Mouse (Mus musculus): Measurements from ENCODE around the gene Asb3.

Gene Asb3

DNA sequence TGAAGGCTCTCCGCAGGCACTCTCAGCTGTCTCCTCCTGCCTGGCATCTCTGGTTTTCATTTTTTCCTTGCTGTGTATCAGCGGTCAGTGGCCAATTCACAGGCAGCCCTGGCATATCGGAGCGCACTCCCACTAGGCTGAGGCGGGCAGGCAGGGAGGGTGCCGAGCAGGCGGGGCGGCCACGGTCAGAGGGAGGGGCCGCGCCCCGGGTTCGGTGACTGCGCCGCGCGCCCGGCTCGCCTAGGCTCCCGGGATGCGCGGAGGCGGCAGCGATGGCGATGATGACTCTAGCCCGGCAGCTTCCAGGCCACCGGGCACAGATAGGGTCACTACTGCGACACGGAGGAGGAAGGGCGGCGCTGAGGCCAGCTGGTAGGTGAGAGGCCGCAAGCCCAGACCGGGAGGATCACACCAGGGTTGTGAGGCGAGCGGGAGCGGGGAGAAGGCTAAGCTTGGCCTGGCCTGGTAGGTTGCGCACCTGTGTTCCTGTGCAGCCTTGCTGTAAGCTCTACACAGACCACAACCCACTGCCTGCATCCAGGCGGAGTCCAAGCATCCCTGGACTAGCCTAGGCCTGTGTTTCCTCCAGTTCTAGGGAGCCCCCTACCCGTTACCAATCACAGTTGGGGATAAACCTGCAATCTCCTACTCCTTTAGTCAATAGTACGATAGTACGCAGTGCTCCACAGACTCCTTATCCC is at the start of gene Asb3, which contains the start of gene Gpr75:
Gene Asb3 (plus strand): TSS at position 246 of the 701 bp plus-strand sequence.
Gene Gpr75 (plus strand): TSS at position 188 of the 701 bp plus-strand sequence.
- peak; percentile 30 to 45 for DNase-seq (ENCODE audit: low spot score in 2 of 2)

DNA sequence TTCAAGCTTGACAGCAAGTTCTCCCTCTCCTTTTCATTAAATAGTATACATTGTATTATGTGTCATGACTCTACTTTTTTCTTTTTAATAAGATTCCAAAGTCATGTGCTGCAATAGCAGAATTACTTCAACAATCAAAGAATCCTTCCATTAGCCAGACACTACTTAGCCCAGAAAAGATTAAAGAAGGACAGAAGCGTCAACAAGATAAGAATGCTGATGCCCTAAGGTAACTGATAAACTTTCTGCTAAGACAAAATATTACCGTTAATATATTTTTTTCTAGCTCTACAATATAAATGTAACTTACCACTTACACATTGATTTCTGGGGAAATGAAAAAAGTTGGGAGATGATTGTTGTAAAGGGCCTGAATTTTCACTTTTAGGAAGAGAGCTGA is 46.4 kb upstream of the Asb3 start:
- DNase-seq (ENCODE audit: low spot score in 2 of 2), result no peak

GRCm38 (mm10) chr11:30844355-30844754 is 40.9 kb upstream of the Asb3 start:
- no peak for DNase-seq (ENCODE audit: low spot score in 2 of 2)

GRCm38 (mm10) chr11:30872425-30872824 is 12.8 kb upstream of the Asb3 start:
- no peak for DNase-seq (ENCODE audit: low spot score in 2 of 2)

GRCm38 (mm10) chr11:30888153-30888552 is 2.9 kb downstream of the Asb3 start:
- DNase-seq (ENCODE audit: low spot score in 2 of 2), result no peak

DNA sequence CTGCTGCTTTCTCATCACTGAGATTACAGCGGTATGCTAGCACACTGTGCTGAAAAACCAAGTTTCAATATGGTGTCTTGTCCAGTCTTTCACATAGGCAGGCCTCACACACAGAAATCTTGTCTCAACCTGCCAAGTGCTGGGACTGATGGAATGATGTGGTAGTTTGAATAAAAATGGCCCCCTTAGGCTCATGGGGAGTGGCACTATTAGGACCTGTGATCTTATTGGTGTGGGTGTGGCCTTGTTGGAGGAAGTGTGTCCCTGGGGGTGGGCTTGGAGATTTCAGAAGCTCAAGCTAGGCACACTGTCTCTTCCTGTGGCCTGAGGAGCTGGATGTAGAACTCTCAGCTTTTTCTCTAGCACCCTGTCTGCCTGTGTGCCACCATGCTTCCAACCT is 11.0 kb downstream of the Asb3 start:
- no peak for DNase-seq (ENCODE audit: low spot score in 2 of 2)

GRCm38 (mm10) chr11:30899312-30899711 is 14.1 kb downstream of the Asb3 start:
- no peak for DNase-seq (ENCODE audit: low spot score in 2 of 2)

- DNase-seq (ENCODE audit: low spot score in 2 of 2), result no peak
Observed at GRCm38 (mm10) chr11:30912311-30912710, 27.1 kb downstream of the Asb3 start.

DNA sequence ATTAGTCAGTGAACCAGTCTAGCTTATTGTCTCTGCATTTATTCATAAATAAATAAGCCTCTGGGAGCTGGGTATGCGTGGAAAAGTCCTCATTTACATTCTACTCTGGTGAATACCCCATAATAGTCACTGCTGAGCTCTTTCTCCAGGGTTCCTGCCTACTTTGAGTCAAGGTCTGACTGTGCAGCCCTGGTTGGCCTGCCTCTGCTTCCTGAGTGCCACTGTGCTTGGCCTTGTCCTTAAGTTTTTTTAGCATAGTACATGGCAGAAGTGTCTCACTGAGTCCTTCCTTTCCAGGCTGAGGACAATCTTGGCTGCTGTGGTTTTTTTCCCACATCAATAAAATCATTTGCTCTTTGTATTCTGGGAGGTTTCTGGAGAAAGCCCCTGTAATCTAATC is 35.4 kb downstream of the Asb3 start:
- no peak for DNase-seq (ENCODE audit: low spot score in 2 of 2)

DNA sequence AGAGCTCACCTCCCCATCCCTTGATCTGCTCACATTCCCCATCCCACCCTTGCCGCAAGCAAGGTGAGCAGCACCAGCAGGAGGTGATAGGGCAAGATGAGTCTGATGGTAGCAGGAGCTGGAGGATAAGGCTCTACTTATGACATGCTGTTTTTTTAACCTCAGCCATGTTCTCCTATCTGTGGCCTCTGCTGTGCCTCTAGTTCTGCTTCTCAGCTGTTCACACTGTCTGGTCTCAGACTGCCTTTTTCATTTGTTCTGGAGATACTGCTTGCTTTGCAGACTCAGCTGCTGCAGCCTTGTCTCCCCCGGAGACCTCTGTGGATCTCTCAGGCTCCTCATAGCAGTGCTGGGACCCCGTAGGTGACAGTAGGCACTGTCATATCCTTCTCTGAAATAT is 38.1 kb downstream of the Asb3 start:
- DNase-seq (ENCODE audit: low spot score in 2 of 2), result no peak

DNA sequence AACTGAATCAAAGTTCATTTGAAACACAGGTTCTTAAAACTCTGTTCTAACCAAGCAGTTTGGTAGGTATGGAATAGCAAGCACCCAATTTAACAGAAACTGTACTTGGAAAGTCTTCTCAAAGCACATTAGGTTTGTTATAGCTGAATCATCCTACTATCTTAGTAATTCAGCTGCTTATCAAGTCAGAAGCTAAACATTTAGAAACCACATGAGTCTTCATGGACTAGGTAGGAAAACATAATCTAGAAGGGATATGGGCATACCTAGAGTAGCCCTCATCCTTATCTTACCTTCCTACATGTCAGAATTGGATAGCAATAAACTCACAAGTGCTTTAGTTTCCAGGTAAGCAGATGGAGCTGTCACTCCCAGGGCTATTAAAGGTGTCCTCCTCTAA is 42.9 kb downstream of the Asb3 start:
- DNase-seq (ENCODE audit: low spot score in 2 of 2), result no peak

GRCm38 (mm10) chr11:30928498-30928897 is 43.3 kb downstream of the Asb3 start:
- no peak for DNase-seq (ENCODE audit: low spot score in 2 of 2)

GRCm38 (mm10) chr11:30943522-30943921 is 58.3 kb downstream of the Asb3 start:
- no peak for DNase-seq (ENCODE audit: low spot score in 2 of 2)

DNA sequence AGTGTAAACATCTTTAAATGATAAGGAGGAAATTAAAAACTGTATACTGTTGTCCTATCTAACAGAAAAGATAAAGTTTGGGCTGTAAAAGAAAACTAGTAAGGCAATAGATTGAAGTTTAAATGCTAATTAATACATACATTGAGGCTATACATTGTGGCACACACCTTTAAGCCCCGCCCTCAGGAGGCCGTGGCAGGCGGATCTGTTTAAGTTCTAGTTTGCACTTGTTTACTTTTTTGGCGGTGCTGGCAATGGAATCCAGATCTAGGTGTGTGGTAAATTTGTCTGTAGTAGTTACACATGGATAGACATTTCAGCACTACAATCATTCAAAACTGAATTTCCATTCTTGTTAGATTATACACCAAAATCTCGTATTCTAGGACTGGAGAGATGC is 67.6 kb downstream of the Asb3 start:
- DNase-seq (ENCODE audit: low spot score in 2 of 2), result no peak

DNA sequence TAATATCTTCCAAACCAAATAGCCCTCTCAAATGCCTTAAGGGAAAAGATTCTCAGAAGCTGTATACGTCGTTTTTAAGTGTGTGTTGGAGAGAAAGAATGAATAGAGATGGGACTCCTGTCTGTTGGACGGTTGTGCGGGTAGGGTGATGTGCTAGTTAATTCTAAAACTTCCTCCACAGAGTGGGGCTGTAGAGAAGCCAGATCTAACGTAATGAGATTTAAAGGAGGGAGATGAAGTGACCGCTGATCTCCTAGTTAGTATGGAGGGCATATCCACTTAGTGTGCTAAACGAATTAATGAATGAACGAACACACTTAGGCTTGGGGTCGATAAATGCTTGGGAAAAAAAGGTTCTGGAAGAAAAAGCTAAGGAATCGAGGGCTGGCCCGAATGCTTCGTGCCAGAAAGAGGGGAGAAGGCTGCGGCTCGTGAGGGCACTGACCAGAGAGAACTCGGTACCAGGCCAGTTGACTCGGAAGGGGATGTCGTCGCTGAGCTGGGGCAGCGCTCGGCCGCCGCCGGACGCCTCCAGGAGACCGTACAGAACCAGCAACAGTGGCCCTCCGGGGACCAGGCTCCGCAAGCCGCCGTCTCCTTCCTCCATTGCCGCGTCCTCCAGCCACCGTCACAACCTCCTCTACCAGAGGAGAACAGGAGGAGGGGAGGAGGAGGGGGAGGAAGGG is 68.4 kb downstream of the Asb3 start:
- DNase-seq (ENCODE audit: low spot score in 2 of 2), result peak; percentile 27 to 34

DNA sequence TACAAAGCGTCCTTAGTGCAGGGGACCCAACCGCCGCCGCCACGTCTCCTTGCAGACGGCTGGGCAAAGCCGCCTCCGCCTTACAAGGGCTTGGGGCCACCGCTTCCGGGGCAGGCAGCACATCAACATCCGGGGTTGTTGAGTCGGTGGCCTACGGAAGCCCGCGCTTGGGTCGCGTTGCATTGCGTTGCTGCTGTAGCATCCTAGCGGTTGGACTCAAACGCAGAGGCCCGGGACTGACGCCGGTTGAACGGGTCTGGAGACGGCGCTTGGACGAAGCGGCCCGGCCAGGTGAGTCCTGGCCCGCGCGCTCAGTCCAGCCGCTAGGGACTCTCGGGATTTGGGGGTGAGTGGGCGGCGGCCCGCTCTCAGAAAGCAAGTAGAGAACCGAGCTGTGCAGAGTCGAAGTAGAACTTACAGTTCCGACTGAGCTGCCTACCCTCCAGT is 69.1 kb downstream of the Asb3 start, which contains the start of gene Erlec1:
Gene Erlec1 (minus strand): TSS at position 57 of the 447 bp plus-strand sequence.
- DNase-seq (ENCODE audit: low spot score in 2 of 2), result peak; percentile 77 to 88

GRCm38 (mm10) chr11:30985237-30985636 is 100.0 kb downstream of the Asb3 start:
- DNase-seq (ENCODE audit: low spot score in 2 of 2), result no peak

DNA sequence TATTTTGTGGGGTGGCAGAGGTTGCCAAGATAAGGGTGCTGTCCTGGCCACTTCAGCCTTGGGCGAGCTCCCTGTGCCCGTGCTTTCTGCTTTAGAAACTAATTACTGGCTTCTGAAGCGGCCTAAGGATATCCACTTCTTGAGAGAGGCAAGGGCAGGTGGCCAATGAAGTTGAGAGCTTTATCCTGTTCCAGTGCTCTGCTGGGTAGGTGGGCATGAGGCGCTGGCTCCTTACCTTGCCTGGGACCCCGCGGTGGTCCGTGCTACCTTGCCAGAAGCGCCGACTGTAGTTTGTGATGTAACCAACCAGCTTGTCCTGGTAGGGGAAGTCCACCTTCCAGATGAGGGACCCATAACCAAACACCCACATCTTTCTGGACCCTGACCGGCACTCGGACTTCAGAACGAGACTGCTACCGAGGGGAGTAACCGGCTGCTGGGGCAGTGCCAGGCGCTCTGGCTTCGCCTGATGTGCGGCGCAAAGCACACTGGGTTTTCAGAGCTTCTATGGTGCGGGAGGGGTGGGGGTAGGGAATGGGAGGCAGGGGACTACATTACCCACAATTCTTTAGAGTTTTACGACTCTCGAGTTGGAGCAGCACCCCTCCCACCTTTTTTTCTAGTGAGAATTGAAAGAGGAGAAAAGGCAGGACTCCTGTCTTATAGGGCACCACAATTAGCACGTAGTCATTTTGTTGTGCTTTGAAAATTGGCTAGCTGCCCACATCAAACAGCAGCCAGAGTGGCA is 100.8 kb downstream of the Asb3 start, which contains the start of gene Chac2:
Gene Chac2 (minus strand): TSS at position 474 of the 748 bp plus-strand sequence.
- peak; percentile 62 to 84 for DNase-seq (ENCODE audit: low spot score in 2 of 2)

- DNase-seq (ENCODE audit: low spot score in 2 of 2), result no peak
Observed at GRCm38 (mm10) chr11:30986625-30987017, 101.4 kb downstream of the Asb3 start.

DNA sequence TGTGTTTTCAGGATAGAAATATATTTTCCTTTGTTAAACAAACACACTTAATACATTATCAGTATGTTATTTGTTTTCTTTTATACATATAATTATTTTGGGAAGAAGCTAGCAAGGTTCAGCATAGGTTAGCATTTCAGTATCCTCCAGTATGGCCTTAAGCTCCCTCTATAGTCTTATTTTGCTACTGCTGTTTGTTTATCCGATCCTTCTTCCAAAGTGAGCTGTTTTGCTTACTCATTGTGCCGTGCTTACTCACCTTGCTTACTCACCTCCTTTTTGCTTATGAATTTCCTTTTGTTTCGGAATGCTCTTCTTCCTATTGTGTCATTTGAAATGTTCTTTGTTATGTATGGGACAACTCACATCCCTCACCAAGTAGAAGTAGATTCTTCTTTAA is 111.5 kb downstream of the Asb3 start:
- DNase-seq (ENCODE audit: low spot score in 2 of 2), result no peak

- DNase-seq (ENCODE audit: low spot score in 2 of 2), result no peak
Observed at GRCm38 (mm10) chr11:30998199-30998598, 113.0 kb downstream of the Asb3 start.

DNA sequence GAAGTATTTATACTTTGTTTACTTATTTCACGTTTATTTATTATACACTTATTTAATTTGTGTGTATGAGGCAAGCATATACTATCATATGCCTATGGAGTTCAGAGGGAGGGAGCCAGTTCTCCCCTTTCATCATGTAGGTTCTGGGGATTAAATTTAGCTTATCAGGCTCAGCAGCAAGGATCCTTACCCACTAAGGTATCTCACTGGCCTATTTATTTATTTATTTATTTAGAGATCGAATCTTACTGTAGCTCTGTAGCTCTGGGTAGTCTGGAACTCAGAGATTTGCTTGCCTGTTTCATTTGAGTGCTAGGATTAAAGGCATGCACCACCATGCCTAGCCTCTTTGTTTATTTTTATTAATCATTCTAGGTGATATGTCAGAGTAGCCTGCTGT is 113.5 kb downstream of the Asb3 start:
- no peak for DNase-seq (ENCODE audit: low spot score in 2 of 2)
